Mouse (Mus musculus): ENCODE data around the gene Trim68. TPM values are rescaled to one million over a fixed set of nuclear protein-coding genes. Genes with fewer than 3 reads are reported as not detected.

Trim68 gene
- polyA plus RNA-seq (2012; rRNA removed): 13.5 and 14.2 TPM in 2 replicates

GRCm38 (mm10) chr7:102686944-102687501, at the start of gene Trim68:
Gene Trim68, minus strand, starts transcription at chr7:102687327.

GRCm38 (mm10) chr7:102727391-102727790, 40.3 kb upstream of the Trim68 start, which contains the start of gene Olfr559:
Gene Olfr559, minus strand, starts transcription at chr7:102727491.

DNA sequence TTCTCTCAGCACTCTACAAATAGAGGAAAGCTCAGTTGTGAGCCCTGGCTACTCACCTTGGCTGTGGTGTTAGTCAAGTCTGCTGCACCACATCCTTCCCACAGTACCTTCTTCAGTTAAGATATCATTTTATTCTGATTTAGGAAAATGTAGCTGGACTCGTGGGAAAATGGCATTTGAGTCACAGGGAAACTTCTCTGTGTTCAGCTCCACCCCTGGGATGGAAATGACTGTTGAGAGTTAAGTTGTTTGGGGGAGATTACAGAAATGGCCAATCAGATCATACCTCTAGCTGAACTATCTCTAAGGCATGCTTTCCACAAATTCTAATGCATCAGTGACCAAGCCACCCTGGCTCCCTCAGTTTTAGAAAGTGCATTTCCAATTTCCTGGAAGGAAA, 31.8 kb upstream of the Trim68 start, which contains the start of gene Olfr33:
TSS of gene Olfr33 (minus strand) at position 101 of the 400 bp plus-strand sequence.

GRCm38 (mm10) chr7:102701915-102702314, 14.8 kb upstream of the Trim68 start, which contains the start of gene Olfr558:
Gene Olfr558, plus strand, starts transcription at chr7:102702215.

DNA sequence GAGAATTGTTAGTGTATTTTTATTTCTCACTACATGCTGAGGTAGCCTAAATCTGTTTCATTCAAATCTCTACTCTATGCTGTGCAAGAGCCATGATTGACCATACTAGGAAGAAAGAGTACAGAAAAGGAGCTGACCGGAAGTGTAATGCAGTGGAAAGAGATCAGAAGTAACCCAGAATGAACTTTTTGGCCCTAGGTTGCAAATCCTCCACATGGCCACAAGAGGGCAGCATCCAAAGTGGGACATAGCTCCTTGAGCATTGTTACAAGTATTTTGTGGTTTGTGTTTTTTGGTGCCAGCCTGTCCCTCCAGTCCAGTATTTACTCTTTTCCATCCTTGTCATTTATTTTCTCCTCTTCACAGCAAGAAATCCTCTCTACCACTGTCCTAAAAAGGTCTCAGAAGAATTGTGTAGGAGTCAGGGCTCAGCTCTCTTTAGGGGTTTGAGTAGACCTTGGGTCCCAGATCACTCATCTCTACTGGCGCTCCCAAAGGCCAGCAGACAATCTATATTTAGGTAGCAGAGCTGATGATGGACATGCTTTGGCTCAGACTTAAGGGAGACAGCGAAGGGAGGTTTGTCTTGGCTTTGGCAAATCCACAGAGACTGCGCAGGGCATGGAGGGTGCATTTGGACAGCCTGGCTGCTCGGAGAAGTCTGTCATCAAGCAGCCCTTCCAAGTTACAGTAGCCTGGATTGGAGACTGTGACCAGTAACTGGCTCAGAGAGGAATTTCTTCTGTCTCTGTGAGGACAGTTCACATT, 8.4 kb upstream of the Trim68 start, which contains the start of gene Olfr557:
TSS of gene Olfr557 (plus strand) at position 553 of the 768 bp plus-strand sequence.

DNA sequence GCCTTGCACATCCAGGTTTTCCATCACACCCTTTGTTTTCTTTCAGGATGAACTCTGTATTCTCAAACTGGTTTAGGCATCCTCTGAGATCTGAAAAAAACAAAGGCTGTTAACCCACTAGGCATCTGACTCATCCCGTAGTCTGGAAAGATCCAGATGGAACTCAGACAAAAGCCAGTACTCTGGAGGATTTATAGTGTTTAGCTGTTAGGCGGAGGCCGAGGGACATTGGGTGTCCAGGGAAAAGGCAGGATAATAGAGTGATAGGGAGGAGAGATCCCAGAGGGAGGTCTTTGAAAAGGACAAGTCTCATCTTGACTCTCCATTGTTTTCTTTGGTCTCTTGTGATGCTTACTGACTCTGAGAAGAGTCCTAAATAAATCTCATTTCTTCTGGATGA, 22.5 kb downstream of the Trim68 start, which contains the start of gene Olfr556:
TSS of gene Olfr556 (plus strand) at position 301 of the 400 bp plus-strand sequence.

DNA sequence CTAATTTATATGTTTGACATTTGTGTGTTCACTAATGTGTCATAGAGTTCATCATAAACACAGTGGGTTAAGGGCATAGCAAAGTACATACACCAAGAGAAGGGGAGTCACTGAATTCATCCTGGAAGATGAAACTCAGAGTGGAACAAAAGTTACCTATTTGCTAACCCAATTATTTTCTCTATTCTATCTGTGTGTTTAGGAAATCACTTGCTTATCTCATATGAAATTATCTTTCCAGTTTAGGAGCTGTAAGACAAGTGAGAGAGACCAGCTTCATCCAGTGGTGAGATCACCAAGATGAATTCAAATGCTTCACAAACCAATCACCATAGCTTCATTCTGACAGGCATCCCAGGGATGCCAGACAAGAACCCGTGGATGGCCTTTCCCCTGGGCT, 28.6 kb downstream of the Trim68 start, which contains the start of gene Olfr555:
TSS of gene Olfr555 (plus strand) at position 301 of the 400 bp plus-strand sequence.

DNA sequence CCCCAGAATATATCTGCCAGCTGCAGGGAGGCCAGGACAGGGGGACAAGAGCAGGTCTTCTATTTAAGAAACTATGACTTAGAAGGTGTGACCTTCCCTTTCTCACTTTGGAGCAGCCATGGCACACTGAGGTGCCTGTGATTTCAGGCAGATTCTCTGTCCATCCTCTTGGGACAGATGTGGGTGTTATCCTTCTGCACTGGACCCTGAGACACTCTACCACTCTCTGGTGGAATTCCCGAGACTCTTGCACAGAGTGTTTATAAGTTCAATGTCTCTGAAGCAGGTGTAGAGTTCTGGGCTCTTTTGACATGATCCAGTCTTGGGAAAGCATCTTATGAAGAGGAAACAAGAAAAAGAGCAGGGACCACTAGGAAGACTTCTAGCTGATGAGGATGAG, 49.0 kb downstream of the Trim68 start, which contains the start of gene Olfr554:
TSS of gene Olfr554 (plus strand) at position 301 of the 400 bp plus-strand sequence.

Other genes with a start within 250 kb of the Trim68 start
- 26.3 and 30.2 TPM in 2 replicates for gene Rrm1, start 245.6 kb downstream of the Trim68 start, polyA plus RNA-seq (2012; rRNA removed)
- gene Olfr543, start 205.6 kb downstream of the Trim68 start, polyA plus RNA-seq (2012; rRNA removed): not detected in 2 replicates
- gene Olfr544, start 199.0 kb downstream of the Trim68 start, polyA plus RNA-seq (2012; rRNA removed): not detected in 2 replicates
- 0.05 TPM in 1 of 2 replicates, not detected in the other for gene Olfr545, start 187.8 kb downstream of the Trim68 start, polyA plus RNA-seq (2012; rRNA removed)
- gene Olfr547, start 152.6 kb downstream of the Trim68 start, polyA plus RNA-seq (2012; rRNA removed): not detected in 2 replicates
- not detected in 2 replicates for gene Olfr548-ps1, start 146.4 kb downstream of the Trim68 start, polyA plus RNA-seq (2012; rRNA removed)
- gene Olfr549, start 137.5 kb downstream of the Trim68 start, polyA plus RNA-seq (2012; rRNA removed): not detected in 2 replicates
- gene Trim21, start 121.8 kb downstream of the Trim68 start, polyA plus RNA-seq (2012; rRNA removed): 1.8 and 2.0 TPM in 2 replicates
- not detected in 2 replicates for gene Olfr550, start 115.9 kb downstream of the Trim68 start, polyA plus RNA-seq (2012; rRNA removed)
- not detected in 2 replicates for gene Olfr551, start 95.4 kb downstream of the Trim68 start, polyA plus RNA-seq (2012; rRNA removed)
- not detected in 2 replicates for gene Olfr552, start 89.6 kb downstream of the Trim68 start, polyA plus RNA-seq (2012; rRNA removed)
- not detected in 2 replicates for gene Olfr553, start 69.1 kb downstream of the Trim68 start, polyA plus RNA-seq (2012; rRNA removed)
- not detected in 2 replicates for gene Olfr554, start 48.9 kb downstream of the Trim68 start, polyA plus RNA-seq (2012; rRNA removed)
- not detected in 2 replicates for gene Olfr555, start 28.5 kb downstream of the Trim68 start, polyA plus RNA-seq (2012; rRNA removed)
- gene Olfr556, start 22.4 kb downstream of the Trim68 start, polyA plus RNA-seq (2012; rRNA removed): not detected in 2 replicates
- not detected in 2 replicates for gene Olfr557, start 8.6 kb upstream of the Trim68 start, polyA plus RNA-seq (2012; rRNA removed)
- 0.05 and 0.15 TPM in 2 replicates for gene Olfr558, start 14.9 kb upstream of the Trim68 start, polyA plus RNA-seq (2012; rRNA removed)
- gene Olfr33, start 31.7 kb upstream of the Trim68 start, polyA plus RNA-seq (2012; rRNA removed): not detected in 2 replicates
- gene Olfr559, start 40.2 kb upstream of the Trim68 start, polyA plus RNA-seq (2012; rRNA removed): not detected in 2 replicates
- gene Olfr560, start 72.0 kb upstream of the Trim68 start, polyA plus RNA-seq (2012; rRNA removed): not detected in 2 replicates
- 0.13 and 0.17 TPM in 2 replicates for gene Olfr78, start 72.1 kb upstream of the Trim68 start, polyA plus RNA-seq (2012; rRNA removed)
- not detected in 2 replicates for gene Olfr561, start 83.9 kb upstream of the Trim68 start, polyA plus RNA-seq (2012; rRNA removed)
- gene Olfr564, start 116.2 kb upstream of the Trim68 start, polyA plus RNA-seq (2012; rRNA removed): not detected in 2 replicates
- gene Olfr566, start 171.4 kb upstream of the Trim68 start, polyA plus RNA-seq (2012; rRNA removed): not detected in 2 replicates
- gene Olfr568, start 189.8 kb upstream of the Trim68 start, polyA plus RNA-seq (2012; rRNA removed): not detected in 2 replicates
- gene Olfr569, start 203.6 kb upstream of the Trim68 start, polyA plus RNA-seq (2012; rRNA removed): not detected in 2 replicates
- gene Olfr570, start 207.2 kb upstream of the Trim68 start, polyA plus RNA-seq (2012; rRNA removed): 0.05 TPM in 1 of 2 replicates, not detected in the other
- gene Olfr571, start 230.2 kb upstream of the Trim68 start, polyA plus RNA-seq (2012; rRNA removed): not detected in 2 replicates
- gene Olfr572, start 237.1 kb upstream of the Trim68 start, polyA plus RNA-seq (2012; rRNA removed): not detected in 2 replicates

Measured in central nervous system, embryonic 18 days (tissue).